Mouse (Mus musculus) left cerebral cortex, postnatal 10 days (tissue): ENCODE results near the gene Prr5l. TPM values are rescaled to one million over a fixed set of nuclear protein-coding genes. Genes with fewer than 3 reads are reported as not detected.

Experiments
- DNase-seq, 2 experiments: peaks; one replicate each; pipeline ENCODE4 v3.0.0; 2021 to 2022; ENCODE audit warnings: low spot score in 2 of 2, mixed read lengths in 1 of 2; ENCODE audit errors: extremely low spot score in 1 of 2
- intact Hi-C: fragments of 180-260 bp; cut with DNase I; formaldehyde crosslinking; loops from one replicate; pipeline ENCODE4 v1.15.1; 2025
- total RNA-seq, 2 experiments: library from RNA; stranded (reverse); gene quantifications; 2 replicates each; pipeline ENCODE4 v1.2.3; 2021

The Prr5l gene
- total RNA-seq, 2 experiments from 2014 or later = 2.3 to 4.5 TPM

DNA sequence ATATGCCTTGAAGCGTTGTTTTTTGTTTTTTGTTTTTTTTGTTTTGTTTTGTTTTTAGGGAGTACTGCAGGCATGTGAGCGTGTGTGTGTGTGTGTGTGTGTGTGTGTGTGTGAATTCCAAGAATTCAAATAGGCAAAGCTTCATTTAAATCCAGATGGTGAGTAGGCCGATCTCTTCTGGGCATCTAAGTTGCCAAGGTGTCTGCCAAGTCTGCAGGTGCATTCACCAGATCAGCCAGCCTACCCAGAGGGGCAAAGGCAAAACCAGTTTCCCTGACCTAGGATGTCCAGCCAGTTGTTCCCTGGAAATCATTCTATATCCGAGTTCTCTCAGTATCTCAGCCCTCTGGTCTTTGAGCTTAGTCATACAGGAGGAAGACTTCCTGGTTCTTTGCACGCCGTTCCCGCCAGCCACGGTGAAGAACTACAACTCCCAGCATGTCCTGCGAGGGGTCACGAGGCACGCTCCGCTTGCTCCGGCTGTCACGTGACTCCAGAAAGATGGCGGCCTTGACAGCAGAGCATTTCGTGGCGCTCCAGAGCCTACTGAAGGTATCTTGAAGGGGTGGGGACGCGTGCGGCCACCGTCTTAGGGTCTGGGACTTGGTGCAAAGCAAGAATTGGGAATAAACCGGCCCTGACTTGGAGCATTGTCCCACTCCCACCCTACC is 3.1 kb upstream of the Prr5l start, which contains the start of gene Commd9:
Commd9 (plus strand) TSS at position 480 of the 671 bp plus-strand sequence.
- DNase-seq = peak; percentile 94 to 96
- intact Hi-C loops = no loop called here

- no peak for DNase-seq
- intact Hi-C loops = no loop called here
These were observed 1.5 kb upstream of the Prr5l start for GRCm38 (mm10) chr2:101884286-101884685.

- intact Hi-C loops = no loop called here
- no peak for DNase-seq
These were observed 1.2 kb downstream of the Prr5l start for GRCm38 (mm10) chr2:101881471-101882162.

- DNase-seq = peak in 1 of 2 experiments; percentile 41
- intact Hi-C loops = loop anchor here (5.0 kb wide), 1 partner anchor 164 kb away; no protein-coding TSS in a partner anchor
These were observed 11.6 kb downstream of the Prr5l start for GRCm38 (mm10) chr2:101871179-101871578.

DNA sequence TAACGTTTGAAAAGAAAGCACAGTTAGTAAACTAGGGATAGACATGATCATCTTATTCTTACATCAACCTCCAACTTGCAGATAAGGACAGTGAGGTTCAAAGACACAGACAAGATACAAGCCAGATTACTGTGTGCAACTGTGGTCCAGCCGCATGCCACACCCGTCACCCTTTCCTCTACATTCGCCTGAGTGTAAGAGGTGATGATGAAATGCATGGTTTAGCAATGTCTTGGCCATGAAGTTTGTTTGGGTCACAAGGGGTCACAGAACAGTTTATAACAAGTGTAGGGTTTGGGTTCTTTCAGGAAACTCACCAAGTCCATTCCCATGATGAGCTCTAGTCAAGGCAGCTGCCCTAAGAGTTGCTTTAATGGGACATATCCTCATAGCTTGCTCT is 14.1 kb downstream of the Prr5l start:
- DNase-seq = no peak
- intact Hi-C loops = no loop called here

DNA sequence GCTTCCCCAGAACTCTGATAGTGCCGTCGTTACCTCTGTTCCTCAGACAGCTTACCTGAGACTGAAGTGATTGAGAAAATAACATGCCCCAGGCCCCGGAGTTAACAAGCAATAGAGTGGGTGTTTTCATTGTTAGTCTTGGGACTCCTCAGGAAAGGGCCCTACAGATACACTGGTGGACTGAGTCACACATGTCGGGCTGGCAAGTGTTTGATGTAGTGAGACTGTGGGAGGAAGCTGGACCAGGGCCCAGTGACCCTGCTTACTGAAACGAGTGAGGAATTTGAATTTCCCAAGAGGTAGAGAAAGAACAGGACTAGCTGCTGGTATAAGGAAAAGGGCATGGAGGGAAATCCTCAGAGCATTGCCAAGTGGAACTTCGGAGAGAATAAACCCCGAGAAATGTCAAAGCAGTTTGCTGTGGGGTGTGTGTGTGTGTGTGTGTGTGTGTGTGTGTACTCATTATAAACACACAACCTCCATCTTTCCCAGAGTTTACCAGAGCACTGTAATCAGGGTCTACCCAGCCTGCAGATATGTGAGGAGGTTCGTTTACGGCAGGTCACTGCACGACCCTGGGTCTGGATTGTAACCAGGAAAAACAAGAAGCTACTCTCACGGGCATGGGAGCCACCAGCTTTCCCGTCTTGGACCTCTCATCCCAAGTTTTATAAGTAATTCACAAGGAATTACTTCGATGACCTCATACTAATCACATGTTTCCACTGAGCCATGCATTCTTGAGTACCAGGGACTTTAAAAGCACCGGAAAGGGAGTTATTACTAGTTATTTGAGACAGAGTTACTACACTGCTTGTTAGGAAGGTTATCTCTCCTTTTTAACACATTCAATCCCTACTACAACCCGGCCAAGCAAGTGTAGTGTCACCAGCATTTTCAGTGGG is 20.4 kb downstream of the Prr5l start:
- DNase-seq = peak; percentile 27 to 49
- intact Hi-C loops = no loop called here

- DNase-seq = no peak
- intact Hi-C loops = no loop called here
These were observed 21.8 kb downstream of the Prr5l start for GRCm38 (mm10) chr2:101860920-101861485.

GRCm38 (mm10) chr2:101856174-101856573 is 26.7 kb downstream of the Prr5l start:
- no peak for DNase-seq
- intact Hi-C loops = no loop called here

GRCm38 (mm10) chr2:101854792-101855191 is 28.0 kb downstream of the Prr5l start:
- DNase-seq = no peak
- intact Hi-C loops = no loop called here

GRCm38 (mm10) chr2:101842756-101843155 is 40.1 kb downstream of the Prr5l start:
- intact Hi-C loops = no loop called here
- no peak for DNase-seq

DNA sequence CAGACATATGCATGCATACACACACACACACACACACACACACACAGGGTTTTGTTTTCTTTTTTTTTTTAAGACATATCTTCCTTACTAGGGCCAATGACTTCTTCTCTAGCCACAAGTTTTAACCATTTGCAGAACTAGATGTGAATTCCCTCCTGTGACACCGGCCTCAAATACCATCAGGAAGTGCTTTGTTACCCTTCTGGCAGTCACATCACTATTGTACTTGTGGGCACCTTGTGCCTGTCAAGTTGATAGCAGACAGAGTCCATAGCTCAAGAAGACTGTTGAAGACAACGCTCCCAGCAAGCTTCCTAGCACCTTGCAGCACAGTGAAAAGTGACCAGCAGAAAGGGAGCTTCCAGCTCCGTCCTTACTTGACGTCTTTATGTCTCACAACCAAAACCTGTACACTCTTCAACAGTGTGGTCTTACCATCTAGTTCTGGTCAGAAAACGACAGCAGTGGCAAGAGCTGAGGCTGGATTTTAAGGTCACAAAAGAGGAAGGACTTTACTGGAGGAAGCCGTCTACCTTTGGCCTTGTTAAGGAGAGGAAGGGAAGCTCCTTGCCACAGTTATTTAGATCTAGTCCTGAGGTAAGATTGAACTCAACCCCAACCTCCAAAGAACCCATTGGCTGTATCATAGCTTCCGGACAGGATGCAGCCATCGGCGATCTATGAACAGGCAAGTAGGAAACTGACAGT is 47.9 kb downstream of the Prr5l start:
- intact Hi-C loops = no loop called here
- no peak for DNase-seq

GRCm38 (mm10) chr2:101832361-101832760 is 50.5 kb downstream of the Prr5l start:
- no peak for DNase-seq
- intact Hi-C loops = no loop called here

DNA sequence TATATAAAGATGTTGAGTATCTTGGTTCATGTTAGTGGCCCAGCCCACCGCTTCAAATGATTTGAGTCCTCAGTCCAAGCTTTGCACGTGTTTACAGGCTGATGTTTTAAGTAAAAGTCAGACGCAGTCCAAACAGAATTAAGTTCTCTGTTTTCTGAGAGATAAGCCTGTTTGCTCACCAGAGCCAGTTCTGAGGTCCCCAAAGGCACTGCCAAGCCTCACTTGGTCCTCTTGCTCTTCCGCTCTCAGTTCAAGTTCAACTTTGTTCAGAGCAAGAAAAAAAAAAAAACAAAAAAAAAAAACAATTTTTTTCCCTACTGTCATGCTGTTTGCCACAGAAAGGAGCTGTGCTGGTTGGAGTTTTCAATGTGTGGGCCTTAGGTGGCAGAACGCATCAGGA is 51.0 kb downstream of the Prr5l start:
- DNase-seq = no peak
- intact Hi-C loops = no loop called here

- DNase-seq = no peak
- intact Hi-C loops = no loop called here
These were observed 52.5 kb downstream of the Prr5l start for GRCm38 (mm10) chr2:101830186-101830915.

GRCm38 (mm10) chr2:101829013-101829412 is 53.8 kb downstream of the Prr5l start:
- intact Hi-C loops = no loop called here
- DNase-seq = no peak

GRCm38 (mm10) chr2:101828057-101828643 is 54.7 kb downstream of the Prr5l start:
- intact Hi-C loops = no loop called here
- DNase-seq = no peak

DNA sequence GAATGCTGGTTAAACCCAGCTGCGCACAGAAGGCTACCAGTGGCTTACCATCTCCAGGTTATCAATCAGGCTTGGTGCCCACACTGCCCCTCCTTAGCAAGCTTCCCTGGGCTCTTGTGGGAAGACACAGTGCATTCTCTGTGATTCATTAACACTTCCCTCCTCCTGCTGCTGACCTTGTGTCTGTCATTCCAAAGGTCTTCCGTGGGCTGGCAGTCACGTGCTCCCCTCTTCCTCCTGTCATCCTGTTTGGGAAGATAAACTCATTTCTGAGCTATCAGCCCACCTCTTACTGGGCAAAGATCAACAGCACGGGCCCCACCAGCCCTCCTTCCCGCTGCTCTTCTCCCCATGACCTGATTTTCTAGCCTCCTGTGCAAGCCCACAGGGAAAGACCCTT is 55.2 kb downstream of the Prr5l start:
- intact Hi-C loops = no loop called here
- DNase-seq = no peak
